Mouse (Mus musculus): ENCODE data around the gene Prodh2. TPM values are rescaled to one million over a fixed set of nuclear protein-coding genes. Genes with fewer than 3 reads are reported as not detected.

Prodh2 gene
- polyA plus RNA-seq, 1 experiment = 0.05 TPM

GRCm38 (mm10) chr7:30526399-30526798, 33.0 kb downstream of the Prodh2 start:
- TF ChIP-seq CTCF (IDR thresholded peaks at IDR 0.05; ENCODE audit: borderline replicate concordance, extremely low read depth, insufficient read depth, insufficient read length) (no peak), POLR2A (IDR thresholded peaks at IDR 0.05; ENCODE audit: borderline replicate concordance, extremely low read depth, insufficient read depth, insufficient read length, poor library complexity, severe bottlenecking) (no peak)

GRCm38 (mm10) chr7:30526981-30527380, 33.6 kb downstream of the Prodh2 start:
- no peak for DNase-seq (ENCODE audit: low read depth)
- no peak for TF ChIP-seq CTCF (IDR thresholded peaks at IDR 0.05; ENCODE audit: borderline replicate concordance, extremely low read depth, insufficient read depth, insufficient read length)

More at GRCm38 (mm10) chr7:30526399-30526798, 33.0 kb downstream of the Prodh2 start:
- DNase-seq (ENCODE audit: low read depth) = no peak

DNA sequence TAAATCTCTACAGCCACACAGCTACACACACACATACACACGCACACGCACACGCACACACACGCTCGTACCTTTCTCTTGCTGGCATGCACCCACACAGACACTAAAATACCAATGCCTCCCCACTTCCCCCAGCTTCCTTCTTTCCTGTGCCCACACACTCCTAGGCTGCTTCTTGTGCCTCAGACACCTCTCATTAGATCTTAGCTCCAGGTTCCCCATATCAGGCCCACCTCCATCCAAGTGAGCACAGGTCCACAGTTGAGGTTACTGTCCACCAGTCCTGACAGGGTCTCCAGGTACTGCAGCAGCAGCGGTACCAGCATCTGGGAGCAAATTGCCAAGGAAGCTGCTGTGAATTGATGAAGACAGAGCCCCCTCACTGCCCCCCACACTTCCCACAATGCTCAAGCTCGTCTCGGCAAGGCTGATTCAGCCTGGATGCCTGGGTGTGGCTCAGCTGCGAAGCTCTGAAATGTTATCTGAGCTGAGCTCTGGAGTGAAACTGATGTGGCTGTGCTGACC, 37.9 kb downstream of the Prodh2 start:
- TF ChIP-seq POLR2A (IDR thresholded peaks at IDR 0.05; ENCODE audit: borderline replicate concordance, extremely low read depth, insufficient read depth, insufficient read length, poor library complexity, severe bottlenecking) (no peak), CTCF (IDR thresholded peaks at IDR 0.05; ENCODE audit: borderline replicate concordance, extremely low read depth, insufficient read depth, insufficient read length) (no peak)

DNA sequence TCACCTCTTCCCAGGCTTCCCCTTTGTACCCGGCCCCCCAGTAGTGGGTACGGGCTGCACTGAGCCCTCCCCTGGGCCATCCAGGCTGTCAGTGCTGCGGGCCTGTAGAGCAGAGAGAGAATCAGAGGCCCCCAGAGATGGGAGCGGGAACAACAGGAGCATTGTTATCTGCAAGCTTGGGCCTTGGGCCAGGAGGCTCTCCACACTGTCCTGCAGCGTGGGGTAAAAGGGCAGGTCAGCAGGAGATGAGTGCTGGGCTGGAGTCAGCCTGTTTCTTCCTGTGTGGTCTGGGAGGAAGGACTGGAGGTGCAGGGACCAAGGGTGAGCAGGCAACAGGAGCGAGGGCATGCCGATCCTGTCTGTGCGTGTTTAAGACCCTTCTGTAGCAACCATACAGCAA, 39.5 kb downstream of the Prodh2 start:
- no peak for TF ChIP-seq CTCF (IDR thresholded peaks at IDR 0.05; ENCODE audit: borderline replicate concordance, extremely low read depth, insufficient read depth, insufficient read length)
- TF ChIP-seq POLR2A (IDR thresholded peaks at IDR 0.05; ENCODE audit: borderline replicate concordance, extremely low read depth, insufficient read depth, insufficient read length, poor library complexity, severe bottlenecking) = no peak
- DNase-seq (ENCODE audit: low read depth) = peak; percentile 55

More for the DNA sequence above, 37.9 kb downstream of the Prodh2 start:
- no peak for DNase-seq (ENCODE audit: low read depth)

DNA sequence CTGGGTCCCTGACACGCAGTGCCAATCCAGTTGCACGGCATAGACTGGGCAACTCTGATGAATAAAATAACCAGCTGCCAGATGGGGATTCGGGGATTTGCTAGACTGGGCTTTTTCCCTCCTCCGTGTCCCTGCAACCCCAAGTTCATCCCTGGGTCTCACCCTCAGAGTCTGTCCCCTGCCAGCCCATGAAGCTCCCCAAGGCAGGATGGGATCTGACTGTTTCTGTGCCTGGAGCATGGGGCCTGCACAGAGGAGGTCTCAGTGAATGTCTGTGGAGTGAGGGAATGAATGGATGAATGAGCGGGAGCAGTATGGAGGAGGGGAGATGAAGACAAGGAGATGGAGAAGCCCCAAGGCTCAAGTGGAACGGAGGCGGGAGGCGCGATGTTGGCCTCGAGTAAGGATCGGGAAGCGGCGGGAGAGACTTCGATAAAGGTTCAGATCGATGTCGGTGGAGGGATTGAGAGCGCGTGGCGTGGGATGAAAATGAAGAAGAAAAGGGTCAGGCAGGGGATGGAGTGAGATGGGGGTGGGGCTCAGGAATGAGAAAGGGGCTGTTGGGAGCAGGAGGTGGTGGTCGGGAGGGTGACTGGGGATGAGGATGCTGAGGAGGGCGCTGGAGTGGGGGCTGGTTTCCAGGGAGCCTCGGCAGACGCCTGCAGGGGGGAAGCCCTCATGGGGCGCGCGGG, 40.7 kb downstream of the Prodh2 start:
- peak; percentile 68 for DNase-seq (ENCODE audit: low read depth)
- TF ChIP-seq CTCF (IDR thresholded peaks at IDR 0.05; ENCODE audit: borderline replicate concordance, extremely low read depth, insufficient read depth, insufficient read length) (no peak), POLR2A (IDR thresholded peaks at IDR 0.05; ENCODE audit: borderline replicate concordance, extremely low read depth, insufficient read depth, insufficient read length, poor library complexity, severe bottlenecking) (no peak)

- TF ChIP-seq POLR2A (IDR thresholded peaks at IDR 0.05; ENCODE audit: borderline replicate concordance, extremely low read depth, insufficient read depth, insufficient read length, poor library complexity, severe bottlenecking) (peak; percentile 64), CTCF (IDR thresholded peaks at IDR 0.05; ENCODE audit: borderline replicate concordance, extremely low read depth, insufficient read depth, insufficient read length) (no peak)
- DNase-seq (ENCODE audit: low read depth) = peak; percentile 99
These were observed 41.5 kb downstream of the Prodh2 start, which contains the start of gene Arhgap33 for GRCm38 (mm10) chr7:30534633-30535577. Gene Arhgap33, minus strand, starts transcription at chr7:30535060.

DNA sequence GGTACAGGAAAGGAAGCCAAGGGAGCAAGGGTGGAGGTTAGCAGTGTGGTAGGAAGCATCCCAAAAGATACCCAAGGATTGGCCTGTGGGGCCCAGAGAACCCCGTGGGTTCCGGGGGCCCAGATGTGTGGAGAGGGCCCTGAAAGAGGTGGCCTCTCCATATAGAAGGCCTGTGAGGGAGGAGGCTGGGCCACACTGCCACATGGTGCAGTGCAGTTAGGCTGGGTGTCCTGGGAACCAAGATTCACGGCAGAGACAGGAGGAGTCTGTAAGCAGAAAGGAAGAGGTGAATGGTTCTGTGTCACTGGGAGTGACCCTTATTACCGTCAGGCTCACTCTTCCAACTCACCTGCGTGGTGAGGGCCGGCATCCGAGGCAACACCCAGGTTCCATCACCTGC, 47.1 kb downstream of the Prodh2 start:
- no peak for TF ChIP-seq POLR2A (IDR thresholded peaks at IDR 0.05; ENCODE audit: borderline replicate concordance, extremely low read depth, insufficient read depth, insufficient read length, poor library complexity, severe bottlenecking)
- no peak for TF ChIP-seq CTCF (IDR thresholded peaks at IDR 0.05; ENCODE audit: borderline replicate concordance, extremely low read depth, insufficient read depth, insufficient read length)
- DNase-seq (ENCODE audit: low read depth) = no peak

DNA sequence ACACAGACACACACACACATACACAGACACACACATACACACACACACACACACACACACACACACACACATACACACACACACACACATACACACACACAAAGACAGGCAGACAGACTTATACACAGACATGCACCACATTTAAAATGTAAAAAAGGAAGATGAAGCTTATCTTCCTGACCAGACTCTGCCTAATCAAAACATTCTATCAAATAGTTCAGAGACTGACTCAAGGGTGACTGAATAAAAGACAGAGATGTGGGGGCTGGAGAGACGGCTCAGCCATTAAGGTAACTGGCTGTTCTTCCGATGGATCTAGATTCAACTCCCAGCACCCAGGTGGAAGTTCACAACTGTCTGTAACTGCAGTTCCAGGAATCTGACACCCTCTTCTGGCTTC, 50.9 kb downstream of the Prodh2 start:
- TF ChIP-seq CTCF (IDR thresholded peaks at IDR 0.05; ENCODE audit: borderline replicate concordance, extremely low read depth, insufficient read depth, insufficient read length) (no peak), POLR2A (IDR thresholded peaks at IDR 0.05; ENCODE audit: borderline replicate concordance, extremely low read depth, insufficient read depth, insufficient read length, poor library complexity, severe bottlenecking) (no peak)
- DNase-seq (ENCODE audit: low read depth) = no peak

GRCm38 (mm10) chr7:30549880-30550279, 56.5 kb downstream of the Prodh2 start:
- no peak for DNase-seq (ENCODE audit: low read depth)

GRCm38 (mm10) chr7:30550603-30551002, 57.2 kb downstream of the Prodh2 start:
- TF ChIP-seq CTCF (IDR thresholded peaks at IDR 0.05; ENCODE audit: borderline replicate concordance, extremely low read depth, insufficient read depth, insufficient read length) (no peak), POLR2A (IDR thresholded peaks at IDR 0.05; ENCODE audit: borderline replicate concordance, extremely low read depth, insufficient read depth, insufficient read length, poor library complexity, severe bottlenecking) (no peak)
- no peak for DNase-seq (ENCODE audit: low read depth)

More at GRCm38 (mm10) chr7:30549880-30550279, 56.5 kb downstream of the Prodh2 start:
- no peak for TF ChIP-seq CTCF (IDR thresholded peaks at IDR 0.05; ENCODE audit: borderline replicate concordance, extremely low read depth, insufficient read depth, insufficient read length)
- TF ChIP-seq POLR2A (IDR thresholded peaks at IDR 0.05; ENCODE audit: borderline replicate concordance, extremely low read depth, insufficient read depth, insufficient read length, poor library complexity, severe bottlenecking) = no peak

DNA sequence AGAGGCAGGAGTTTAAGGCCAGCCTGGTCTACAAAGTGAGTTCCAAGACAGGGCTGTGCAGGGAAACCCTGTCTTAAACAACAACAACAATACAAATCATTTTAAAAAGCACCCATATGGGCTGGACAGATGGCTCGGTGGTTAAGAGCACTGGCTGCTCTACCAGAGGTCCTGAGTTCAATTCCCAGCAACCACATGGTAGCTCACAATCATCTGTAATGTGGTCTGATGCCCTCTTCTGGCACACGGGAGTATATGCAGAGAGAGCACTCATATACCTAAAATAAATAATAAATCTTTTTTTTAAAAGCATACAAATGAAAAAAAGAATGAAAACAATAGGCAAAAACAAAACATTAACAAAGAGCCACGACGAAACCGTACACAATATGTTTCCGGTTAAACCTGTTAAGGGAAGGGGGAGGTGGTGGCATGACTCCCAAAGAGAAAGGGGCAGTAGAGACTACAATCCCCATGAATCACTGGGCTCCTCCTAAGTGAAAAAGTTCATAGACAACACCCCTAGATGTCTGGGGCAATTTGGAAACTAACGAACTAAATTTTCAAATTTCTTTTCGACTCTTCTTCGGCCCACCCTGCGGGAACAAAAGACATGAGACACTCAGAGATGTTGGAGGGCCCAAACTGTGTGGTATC, 58.2 kb downstream of the Prodh2 start:
- peak; percentile 28; the same call in 1 of the 2 replicates for TF ChIP-seq CTCF (IDR thresholded peaks at IDR 0.05; ENCODE audit: borderline replicate concordance, extremely low read depth, insufficient read depth, insufficient read length)
- no peak for TF ChIP-seq POLR2A (IDR thresholded peaks at IDR 0.05; ENCODE audit: borderline replicate concordance, extremely low read depth, insufficient read depth, insufficient read length, poor library complexity, severe bottlenecking)

More for the DNA sequence above, 58.2 kb downstream of the Prodh2 start:
- peak; percentile 92 for DNase-seq (ENCODE audit: low read depth)

All from brain, embryonic 14.5 days (tissue).